Mouse (Mus musculus): Measurements from ENCODE around the gene Papln. TPM values are rescaled to one million over a fixed set of nuclear protein-coding genes. Genes with fewer than 3 reads are reported as not detected.

Gene Papln
- 0.32 and 0.52 TPM in 2 replicates for polyA plus RNA-seq (2015; fragmentation: Nextera tagmentation; extraction: Ambion mirVana)

- Histone ChIP-seq H3K9me3 (no peaks in the 10 kb centered on the region), H3K9ac (0 out of 2 replicates have a peak within 1 kb of the TSS, but pooled peaks have one; percentile 18), H3K36me3 (no peaks in the 10 kb centered on the region), H3K27ac (replicated peaks) (no peak within 1 kb of the TSS), H3K27me3 (no peaks in the 10 kb centered on the region), H3K4me2 (peak within 1 kb of the TSS; percentile 56), H3K4me3 (peak within 1 kb of the TSS; percentile 22), H3K4me1 (replicated peaks) (peaks cover 14% of the 10 kb centered on the region)
- WGBS = 10% methylated on average over 29 of the region's 31 CpGs
- ATAC-seq (ENCODE audit: low FRiP score, low read depth) = peak; percentile 65
Measured at GRCm38 (mm10) chr12:83763311-83764043, at the start of gene Papln. TSS of gene Papln (plus strand) at chr12:83763634.

GRCm38 (mm10) chr12:83713749-83714148 lies 49.7 kb upstream of the Papln start:
- H3K36me3 ChIP-seq = peaks cover 54% of the 10 kb centered on the region
- H3K9me3 ChIP-seq = no peaks in the 10 kb centered on the region
- no peaks in the 10 kb centered on the region for H3K27me3 ChIP-seq
- no peaks in the 10 kb centered on the region for H3K4me1 ChIP-seq (replicated peaks)
- H3K4me2 ChIP-seq = no peak overlapping the region
- 45% methylated on average over 2 of the region's 2 CpGs for WGBS
- H3K27ac ChIP-seq (replicated peaks) = no peak overlapping the region
- no peak overlapping the region for H3K9ac ChIP-seq
- 0 out of 2 replicates have a peak, but pooled peaks have one; percentile 63 for ATAC-seq (ENCODE audit: low FRiP score, low read depth)
- H3K4me3 ChIP-seq = no peak overlapping the region

GRCm38 (mm10) chr12:83716416-83717184 lies 46.8 kb upstream of the Papln start:
- Histone ChIP-seq H3K4me1 (replicated peaks) (no peaks in the 10 kb centered on the region), H3K4me2 (no peak overlapping the region), H3K4me3 (no peak overlapping the region), H3K27ac (replicated peaks) (no peak overlapping the region), H3K9me3 (no peaks in the 10 kb centered on the region), H3K36me3 (peaks cover 70% of the 10 kb centered on the region), H3K27me3 (no peaks in the 10 kb centered on the region), H3K9ac (no peak overlapping the region)
- no peak for ATAC-seq (ENCODE audit: low FRiP score, low read depth)
- 87% methylated on average over 15 of the region's 15 CpGs for WGBS

- Histone ChIP-seq H3K4me1 (replicated peaks) (no peaks in the 10 kb centered on the region), H3K9me3 (no peaks in the 10 kb centered on the region), H3K4me2 (no peak overlapping the region), H3K27me3 (no peaks in the 10 kb centered on the region), H3K4me3 (no peak overlapping the region), H3K9ac (no peak overlapping the region), H3K36me3 (peaks cover 63% of the 10 kb centered on the region), H3K27ac (replicated peaks) (no peak overlapping the region)
- no peak for ATAC-seq (ENCODE audit: low FRiP score, low read depth)
- WGBS = 83% methylated on average over 1 of the region's 1 CpGs
Measured at GRCm38 (mm10) chr12:83719431-83719830, 44.0 kb upstream of the Papln start.

- Histone ChIP-seq H3K4me1 (replicated peaks) (no peaks in the 10 kb centered on the region), H3K27ac (replicated peaks) (no peak overlapping the region), H3K9me3 (no peaks in the 10 kb centered on the region), H3K4me3 (no peak overlapping the region), H3K27me3 (no peaks in the 10 kb centered on the region), H3K4me2 (no peak overlapping the region), H3K9ac (no peak overlapping the region), H3K36me3 (peaks cover 65% of the 10 kb centered on the region)
- no peak for ATAC-seq (ENCODE audit: low FRiP score, low read depth)
- WGBS = 83% methylated on average over 6 of the region's 6 CpGs
Measured at GRCm38 (mm10) chr12:83721281-83721680, 42.2 kb upstream of the Papln start.

- no peak overlapping the region for H3K4me2 ChIP-seq
- H3K9ac ChIP-seq = no peak overlapping the region
- H3K4me1 ChIP-seq (replicated peaks) = no peaks in the 10 kb centered on the region
- H3K27me3 ChIP-seq = no peaks in the 10 kb centered on the region
- no peak overlapping the region for H3K4me3 ChIP-seq
- no peak overlapping the region for H3K27ac ChIP-seq (replicated peaks)
- peaks cover 63% of the 10 kb centered on the region for H3K36me3 ChIP-seq
- no peak for ATAC-seq (ENCODE audit: low FRiP score, low read depth)
- 82% methylated on average over 3 of the region's 3 CpGs for WGBS
- no peaks in the 10 kb centered on the region for H3K9me3 ChIP-seq
Measured at GRCm38 (mm10) chr12:83723037-83723436, 40.4 kb upstream of the Papln start.

GRCm38 (mm10) chr12:83726510-83727308 lies 36.7 kb upstream of the Papln start:
- H3K9ac ChIP-seq = no peak overlapping the region
- H3K27ac ChIP-seq (replicated peaks) = no peak overlapping the region
- no peaks in the 10 kb centered on the region for H3K9me3 ChIP-seq
- ATAC-seq (ENCODE audit: low FRiP score, low read depth) = no peak
- WGBS = 88% methylated on average over 12 of the region's 12 CpGs
- no peak overlapping the region for H3K4me2 ChIP-seq
- no peaks in the 10 kb centered on the region for H3K4me1 ChIP-seq (replicated peaks)
- H3K27me3 ChIP-seq = no peaks in the 10 kb centered on the region
- H3K4me3 ChIP-seq = no peak overlapping the region
- H3K36me3 ChIP-seq = peaks cover 76% of the 10 kb centered on the region

- Histone ChIP-seq H3K9ac (no peak overlapping the region), H3K27ac (replicated peaks) (no peak overlapping the region), H3K4me1 (replicated peaks) (no peaks in the 10 kb centered on the region), H3K9me3 (no peaks in the 10 kb centered on the region), H3K27me3 (no peaks in the 10 kb centered on the region), H3K36me3 (peaks cover 66% of the 10 kb centered on the region), H3K4me3 (no peak overlapping the region), H3K4me2 (no peak overlapping the region)
- 95% methylated on average over 5 of the region's 5 CpGs for WGBS
- no peak for ATAC-seq (ENCODE audit: low FRiP score, low read depth)
Measured at GRCm38 (mm10) chr12:83732225-83732624, 31.2 kb upstream of the Papln start.

GRCm38 (mm10) chr12:83734047-83734446 lies 29.4 kb upstream of the Papln start:
- H3K36me3 ChIP-seq = peaks cover 49% of the 10 kb centered on the region
- WGBS = 92% methylated on average over 10 of the region's 10 CpGs
- ATAC-seq (ENCODE audit: low FRiP score, low read depth) = no peak

GRCm38 (mm10) chr12:83736236-83736635 lies 27.2 kb upstream of the Papln start:
- no peak for ATAC-seq (ENCODE audit: low FRiP score, low read depth)
- no peak overlapping the region for H3K4me3 ChIP-seq
- no peak overlapping the region for H3K9ac ChIP-seq
- WGBS = 81% methylated on average over 8 of the region's 8 CpGs
- H3K9me3 ChIP-seq = no peaks in the 10 kb centered on the region
- no peak overlapping the region for H3K4me2 ChIP-seq
- no peaks in the 10 kb centered on the region for H3K27me3 ChIP-seq
- H3K4me1 ChIP-seq (replicated peaks) = no peaks in the 10 kb centered on the region
- H3K27ac ChIP-seq (replicated peaks) = no peak overlapping the region
- peaks cover 30% of the 10 kb centered on the region for H3K36me3 ChIP-seq

More at GRCm38 (mm10) chr12:83734047-83734446, 29.4 kb upstream of the Papln start:
- Histone ChIP-seq H3K27ac (replicated peaks) (no peak overlapping the region), H3K4me1 (replicated peaks) (no peaks in the 10 kb centered on the region), H3K4me2 (no peak overlapping the region), H3K9ac (no peak overlapping the region), H3K27me3 (no peaks in the 10 kb centered on the region), H3K9me3 (no peaks in the 10 kb centered on the region), H3K4me3 (no peak overlapping the region)

- Histone ChIP-seq H3K27ac (replicated peaks) (no peak overlapping the region), H3K27me3 (no peaks in the 10 kb centered on the region), H3K4me1 (replicated peaks) (no peaks in the 10 kb centered on the region), H3K36me3 (peaks cover 8% of the 10 kb centered on the region), H3K9ac (no peak overlapping the region), H3K9me3 (no peaks in the 10 kb centered on the region), H3K4me2 (no peak overlapping the region), H3K4me3 (no peak overlapping the region)
- 90% methylated on average over 1 of the region's 1 CpGs for WGBS
- ATAC-seq (ENCODE audit: low FRiP score, low read depth) = no peak
Measured at GRCm38 (mm10) chr12:83738651-83739050, 24.8 kb upstream of the Papln start.

Measured in hindbrain, embryonic 15.5 days (tissue).